Mouse (Mus musculus): ENCODE measurements around the gene Plekhm3.

Plekhm3 gene

GRCm38 (mm10) chr1:64929673-64930072, 27.0 kb downstream of the Plekhm3 start:
- no peak for DNase-seq (ENCODE audit: extremely low read depth, low read depth, low spot score)

- DNase-seq (ENCODE audit: extremely low read depth, low read depth, low spot score) = no peak
These were observed 28.1 kb downstream of the Plekhm3 start for GRCm38 (mm10) chr1:64928542-64928941.

- DNase-seq (ENCODE audit: extremely low read depth, low read depth, low spot score) = no peak
These were observed 29.0 kb downstream of the Plekhm3 start for GRCm38 (mm10) chr1:64927437-64928274.

- DNase-seq (ENCODE audit: extremely low read depth, low read depth, low spot score) = no peak
These were observed 31.0 kb downstream of the Plekhm3 start for GRCm38 (mm10) chr1:64925594-64925993.

GRCm38 (mm10) chr1:64924283-64924682, 32.3 kb downstream of the Plekhm3 start:
- DNase-seq (ENCODE audit: extremely low read depth, low read depth, low spot score) = no peak

GRCm38 (mm10) chr1:64918810-64919528, 37.7 kb downstream of the Plekhm3 start:
- no peak for DNase-seq (ENCODE audit: extremely low read depth, low read depth, low spot score)

GRCm38 (mm10) chr1:64917966-64918365, 38.7 kb downstream of the Plekhm3 start:
- DNase-seq (ENCODE audit: extremely low read depth, low read depth, low spot score) = no peak

- DNase-seq (ENCODE audit: extremely low read depth, low read depth, low spot score) = no peak
These were observed 39.6 kb downstream of the Plekhm3 start for GRCm38 (mm10) chr1:64916884-64917507.

- DNase-seq (ENCODE audit: extremely low read depth, low read depth, low spot score) = no peak
These were observed 42.3 kb downstream of the Plekhm3 start for GRCm38 (mm10) chr1:64914356-64914755.

GRCm38 (mm10) chr1:64907740-64908139, 48.9 kb downstream of the Plekhm3 start:
- DNase-seq (ENCODE audit: extremely low read depth, low read depth, low spot score) = peak; percentile 49

- DNase-seq (ENCODE audit: extremely low read depth, low read depth, low spot score) = no peak
These were observed 50.4 kb downstream of the Plekhm3 start for GRCm38 (mm10) chr1:64906226-64906625.

GRCm38 (mm10) chr1:64903415-64903814, 53.2 kb downstream of the Plekhm3 start:
- DNase-seq (ENCODE audit: extremely low read depth, low read depth, low spot score) = no peak

- no peak for DNase-seq (ENCODE audit: extremely low read depth, low read depth, low spot score)
These were observed 53.8 kb downstream of the Plekhm3 start for GRCm38 (mm10) chr1:64902804-64903203.

- DNase-seq (ENCODE audit: extremely low read depth, low read depth, low spot score) = no peak
These were observed 56.9 kb downstream of the Plekhm3 start for GRCm38 (mm10) chr1:64899763-64900162.

GRCm38 (mm10) chr1:64897485-64897884, 59.1 kb downstream of the Plekhm3 start:
- DNase-seq (ENCODE audit: extremely low read depth, low read depth, low spot score) = no peak

- DNase-seq (ENCODE audit: extremely low read depth, low read depth, low spot score) = no peak
These were observed 62.8 kb downstream of the Plekhm3 start for GRCm38 (mm10) chr1:64893806-64894205.

GRCm38 (mm10) chr1:64891332-64891731, 65.3 kb downstream of the Plekhm3 start:
- DNase-seq (ENCODE audit: extremely low read depth, low read depth, low spot score) = no peak

GRCm38 (mm10) chr1:64887502-64888203, 69.0 kb downstream of the Plekhm3 start:
- no peak for DNase-seq (ENCODE audit: extremely low read depth, low read depth, low spot score)

- DNase-seq (ENCODE audit: extremely low read depth, low read depth, low spot score) = no peak
These were observed 69.9 kb downstream of the Plekhm3 start for GRCm38 (mm10) chr1:64886718-64887117.

- DNase-seq (ENCODE audit: extremely low read depth, low read depth, low spot score) = no peak
These were observed 71.3 kb downstream of the Plekhm3 start for GRCm38 (mm10) chr1:64885328-64885727.

- DNase-seq (ENCODE audit: extremely low read depth, low read depth, low spot score) = no peak
These were observed 72.6 kb downstream of the Plekhm3 start for GRCm38 (mm10) chr1:64884007-64884406.

All from fat pad, adult 2 months (tissue).